Mouse (Mus musculus) adrenal gland, postnatal 25 days (tissue): ENCODE data around the gene Nt5c3b. TPM values are rescaled to one million over a fixed set of nuclear protein-coding genes. Genes with fewer than 3 reads are reported as not detected.

Experiments used
- DNase-seq: peaks from one replicate; pipeline ENCODE4 v3.0.0; 2021; ENCODE audit warnings: mixed read lengths
- total RNA-seq: library from RNA; stranded (reverse); gene quantifications from 2 replicates; pipeline ENCODE4 v1.2.3, GENCODE M21; 2021

Gene Nt5c3b
- total RNA-seq, 1 experiment from 2014 or later, result 63.2 TPM

GRCm38 (mm10) chr11:100399727-100400538, 41.7 kb downstream of the Nt5c3b start:
- no peak for DNase-seq

- DNase-seq, result no peak
Measured at GRCm38 (mm10) chr11:100399320-100399719, 42.3 kb downstream of the Nt5c3b start.

GRCm38 (mm10) chr11:100398517-100398916, 43.1 kb downstream of the Nt5c3b start:
- DNase-seq, result no peak

GRCm38 (mm10) chr11:100397600-100398389, 43.8 kb downstream of the Nt5c3b start, which contains the start of gene Jup:
TSS of gene Jup (minus strand) at chr11:100397763.
- DNase-seq, result peak; percentile 99

- DNase-seq, result no peak
Measured at GRCm38 (mm10) chr11:100396886-100397599, 44.6 kb downstream of the Nt5c3b start.

DNA sequence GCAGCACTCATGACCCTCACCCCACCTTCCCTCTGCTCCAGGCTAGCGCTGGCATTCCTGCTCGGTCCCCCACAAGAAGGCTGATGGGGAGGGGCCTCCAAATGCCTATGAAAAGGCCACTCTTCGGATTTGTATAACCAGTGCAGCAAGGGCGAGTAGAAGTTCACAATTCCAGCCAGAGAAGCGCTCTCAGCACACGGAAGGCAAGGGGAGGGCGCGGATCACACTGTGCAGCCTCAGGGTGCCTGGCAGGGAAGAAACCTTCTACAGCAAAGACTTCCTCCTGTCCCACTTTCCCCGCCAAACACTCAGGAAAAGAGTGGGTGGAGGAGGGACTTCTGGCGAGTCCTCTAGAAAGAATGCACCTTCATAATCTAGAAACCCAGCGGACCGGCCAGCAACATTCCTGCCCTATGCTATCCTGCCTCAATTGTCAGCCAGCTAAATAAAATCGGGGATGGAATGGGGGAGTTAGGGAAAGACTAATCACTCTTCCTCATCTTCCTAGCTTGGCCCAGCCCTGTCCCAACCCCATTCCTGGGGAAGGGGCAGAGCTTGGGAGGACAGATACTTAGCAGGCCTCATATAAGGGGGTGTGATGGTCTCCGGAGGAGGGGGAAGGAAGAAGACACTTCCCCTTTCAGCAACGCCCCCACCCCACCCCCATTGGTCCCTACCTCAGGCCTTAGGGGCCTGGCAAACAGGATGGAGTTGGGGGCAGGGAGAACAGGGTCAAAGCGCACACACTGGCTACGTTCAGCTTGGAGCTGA, 45.6 kb downstream of the Nt5c3b start:
- DNase-seq, result no peak

DNA sequence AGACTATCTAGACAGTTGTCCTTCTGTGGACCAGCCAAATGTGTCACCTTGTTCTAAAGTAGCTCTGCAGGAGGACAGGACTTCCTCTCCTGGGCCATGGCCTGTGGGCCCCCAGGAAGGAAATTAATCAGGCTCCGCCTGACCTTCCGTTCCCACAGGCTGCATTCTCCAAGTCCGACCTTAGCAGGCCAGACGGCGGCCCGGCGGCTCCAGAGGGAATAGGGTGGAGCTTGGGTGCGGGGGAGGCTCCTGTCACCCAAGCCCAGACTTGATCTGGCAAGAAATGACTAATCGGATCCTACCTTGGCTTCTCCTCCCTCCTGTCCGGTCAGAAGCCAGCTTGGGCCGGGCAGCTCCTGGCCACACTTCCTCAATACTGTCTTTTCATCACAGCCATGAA, 46.4 kb downstream of the Nt5c3b start:
- DNase-seq, result peak; percentile 76

- no peak for DNase-seq
Measured at GRCm38 (mm10) chr11:100394353-100395074, 47.1 kb downstream of the Nt5c3b start.

DNA sequence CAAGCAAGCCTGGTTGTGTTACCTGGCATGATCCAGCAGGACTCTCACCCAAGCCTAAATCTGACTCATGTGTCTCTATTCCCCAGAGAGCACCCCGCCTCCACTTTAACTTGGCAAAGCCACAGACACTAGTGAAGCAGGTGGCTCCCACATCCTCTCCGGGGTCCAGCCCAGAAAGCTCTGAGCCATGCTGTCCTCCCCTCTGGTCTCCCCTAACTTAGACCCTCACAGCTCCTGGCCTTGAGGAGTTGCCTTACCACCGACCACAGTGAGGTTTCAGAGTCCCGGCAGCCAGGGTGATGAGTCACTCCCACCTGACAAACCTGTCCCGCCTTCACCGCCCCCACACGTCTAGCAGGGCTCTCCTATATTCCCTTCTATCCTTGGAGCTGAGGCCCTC, 47.9 kb downstream of the Nt5c3b start:
- DNase-seq, result no peak

GRCm38 (mm10) chr11:100392958-100393357, 48.6 kb downstream of the Nt5c3b start:
- DNase-seq, result no peak

- no peak for DNase-seq
Measured at GRCm38 (mm10) chr11:100391884-100392345, 49.7 kb downstream of the Nt5c3b start.

- DNase-seq, result peak; percentile 40
Measured at GRCm38 (mm10) chr11:100391081-100391883, 50.3 kb downstream of the Nt5c3b start.

GRCm38 (mm10) chr11:100389931-100390445, 51.6 kb downstream of the Nt5c3b start:
- DNase-seq, result no peak

DNA sequence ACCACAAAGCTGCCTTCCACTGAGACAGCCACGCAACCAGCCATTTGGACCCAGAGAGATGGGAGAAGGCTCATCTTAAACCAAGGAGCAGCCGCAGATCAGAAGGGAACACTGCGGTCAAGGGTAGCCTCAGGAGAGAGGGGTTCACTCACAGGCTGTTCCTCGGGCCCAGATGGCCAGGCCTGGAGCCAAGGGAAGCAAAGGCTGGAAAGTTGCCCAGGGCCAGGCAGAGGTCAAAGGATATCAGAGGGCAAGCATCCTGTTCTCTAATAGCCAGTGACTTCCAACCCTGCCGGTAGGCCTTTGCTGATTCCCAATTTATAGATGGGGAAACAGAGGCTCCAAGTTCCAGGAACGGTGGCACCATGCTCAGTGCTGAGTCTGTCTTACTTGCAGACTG, 53.0 kb downstream of the Nt5c3b start:
- DNase-seq, result peak; percentile 66

GRCm38 (mm10) chr11:100387589-100388375, 53.8 kb downstream of the Nt5c3b start:
- DNase-seq, result no peak

- DNase-seq, result no peak
Measured at GRCm38 (mm10) chr11:100387111-100387510, 54.5 kb downstream of the Nt5c3b start.

- no peak for DNase-seq
Measured at GRCm38 (mm10) chr11:100386586-100386985, 55.0 kb downstream of the Nt5c3b start.

GRCm38 (mm10) chr11:100385016-100385415, 56.6 kb downstream of the Nt5c3b start:
- no peak for DNase-seq

DNA sequence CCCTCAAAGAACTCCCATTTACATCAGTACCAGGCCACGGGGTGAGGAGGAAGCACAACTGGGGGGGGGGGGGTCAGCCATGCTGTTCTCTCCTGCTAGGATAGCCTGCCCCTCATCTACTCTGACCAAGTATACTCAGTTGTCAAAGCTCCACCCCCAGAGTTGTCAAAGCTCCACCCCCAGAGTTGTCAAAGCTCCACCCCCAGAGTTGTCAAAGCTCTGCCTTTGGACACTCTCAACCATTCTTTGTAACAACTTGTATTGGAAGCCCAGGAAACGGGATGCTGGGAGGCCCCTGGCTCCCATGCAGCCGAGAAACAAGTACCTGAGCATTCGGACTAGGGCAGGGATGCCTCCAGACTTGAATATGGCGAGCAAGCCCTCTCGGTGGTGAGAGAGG, 58.9 kb downstream of the Nt5c3b start:
- no peak for DNase-seq
